Mouse (Mus musculus): ENCODE measurements around the gene Foxo1. TPM values are rescaled to one million over a fixed set of nuclear protein-coding genes. Genes with fewer than 3 reads are reported as not detected.

The Foxo1 gene
- total and polyA plus RNA-seq, 3 experiments = 0.31 to 2.5 TPM; not detected in 1

GRCm38 (mm10) chr3:52369204-52369603, 101.1 kb downstream of the Foxo1 start:
- Histone ChIP-seq H3K27ac (ENCODE audit: control insufficient read depth, low read depth, low read length) (no peak overlapping the region), H3K4me1 (ENCODE audit: control insufficient read depth in 1 of 2, insufficient read depth in 2 of 2, low read length in 2 of 2) (no peaks in the 10 kb centered on the region), H3K79me2 (ENCODE audit: control insufficient read depth, insufficient read depth, low read length, poor library complexity) (no peaks in the 10 kb centered on the region), H3K36me3 (ENCODE audit: control insufficient read depth in 1 of 2, insufficient read depth in 2 of 2, low read length in 2 of 2) (no peaks in the 10 kb centered on the region), H3K27me3 (ENCODE audit: control insufficient read depth in 1 of 2, insufficient read depth in 2 of 2, low read length in 2 of 2) (no peaks in the 10 kb centered on the region), H3K9ac (ENCODE audit: control insufficient read depth, low read depth, low read length, poor library complexity, severe bottlenecking) (no peak overlapping the region), H3K4me3 (ENCODE audit: control insufficient read depth in 1 of 2, insufficient read depth in 1 of 2, low read depth in 2 of 2, low read length in 2 of 2) (no peak overlapping the region), H3K9me3 (replicated peaks; ENCODE audit: insufficient read depth, low read length) (no peaks in the 10 kb centered on the region)
- DNase-seq (ENCODE audit: low read depth, low spot score) = no peak
- TF ChIP-seq MAZ (IDR thresholded peaks at IDR 0.05; ENCODE audit: low read depth, low read length) (no peak), RCOR1 (IDR thresholded peaks at IDR 0.05; ENCODE audit: low read depth, low read length) (no peak), MAX (IDR thresholded peaks at IDR 0.05; ENCODE audit: low read length) (no peak), USF2 (IDR thresholded peaks at IDR 0.05; ENCODE audit: borderline replicate concordance in 1 of 2, insufficient read depth in 1 of 2, low read depth in 1 of 2, low read length in 2 of 2) (no peak), NRF1 (IDR thresholded peaks at IDR 0.05; ENCODE audit: insufficient read depth, low read depth, low read length, poor library complexity, severe bottlenecking) (no peak), JUND (IDR thresholded peaks at IDR 0.05; ENCODE audit: low read depth, low read length) (no peak), MAFK (IDR thresholded peaks at IDR 0.05; ENCODE audit: borderline replicate concordance, low read depth, low read length) (no peak), E2F4 (IDR thresholded peaks at IDR 0.05; ENCODE audit: borderline replicate concordance, low read depth, low read length) (no peak), ELF1 (IDR thresholded peaks at IDR 0.05; ENCODE audit: low read depth, low read length) (no peak), TAL1 (IDR thresholded peaks at IDR 0.05; ENCODE audit: low read length) (no peak), HCFC1 (IDR thresholded peaks at IDR 0.05; ENCODE audit: low read depth, low read length) (no peak), ZNF384 (IDR thresholded peaks at IDR 0.05; ENCODE audit: low read depth, low read length) (no peak), TCF12 (IDR thresholded peaks at IDR 0.05; ENCODE audit: low read depth, low read length) (no peak), MYC (IDR thresholded peaks at IDR 0.05; ENCODE audit: low read depth, low read length) (no peak)

DNA sequence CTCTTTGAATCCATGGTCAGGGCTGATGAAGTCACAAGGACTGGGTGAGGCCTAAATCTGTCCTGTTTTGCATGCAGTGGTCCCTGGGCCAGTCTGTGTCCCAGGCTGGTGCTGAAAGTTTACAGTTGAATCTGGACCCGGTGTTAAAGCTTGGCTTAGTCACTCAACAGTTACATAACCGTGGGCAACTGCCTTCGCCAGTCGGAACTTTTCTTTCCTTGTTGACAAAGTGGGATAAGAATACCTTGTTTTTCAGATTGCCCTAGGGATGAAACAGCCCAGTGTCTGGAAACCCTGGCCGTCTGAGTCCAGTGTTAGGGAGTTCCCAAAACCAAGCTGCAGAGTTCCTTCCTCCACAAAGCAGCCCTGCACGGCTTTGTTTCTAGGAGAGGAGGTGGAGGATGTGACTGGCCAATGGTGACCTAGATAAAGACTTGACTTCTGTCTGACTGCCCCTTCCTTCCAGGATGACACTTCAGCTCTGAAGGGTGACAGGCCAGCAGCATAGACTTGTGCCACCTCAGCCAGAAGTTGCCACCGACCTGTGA, 101.8 kb downstream of the Foxo1 start:
- Histone ChIP-seq H3K4me1 (ENCODE audit: control insufficient read depth in 1 of 2, insufficient read depth in 2 of 2, low read length in 2 of 2) (no peaks in the 10 kb centered on the region), H3K79me2 (ENCODE audit: control insufficient read depth, insufficient read depth, low read length, poor library complexity) (no peaks in the 10 kb centered on the region), H3K27ac (ENCODE audit: control insufficient read depth, low read depth, low read length) (no peak overlapping the region), H3K9me3 (replicated peaks; ENCODE audit: insufficient read depth, low read length) (no peaks in the 10 kb centered on the region), H3K9ac (ENCODE audit: control insufficient read depth, low read depth, low read length, poor library complexity, severe bottlenecking) (no peak overlapping the region), H3K4me3 (ENCODE audit: control insufficient read depth in 1 of 2, insufficient read depth in 1 of 2, low read depth in 2 of 2, low read length in 2 of 2) (no peak overlapping the region), H3K36me3 (ENCODE audit: control insufficient read depth in 1 of 2, insufficient read depth in 2 of 2, low read length in 2 of 2) (no peaks in the 10 kb centered on the region), H3K27me3 (ENCODE audit: control insufficient read depth in 1 of 2, insufficient read depth in 2 of 2, low read length in 2 of 2) (no peaks in the 10 kb centered on the region)
- no peak for DNase-seq (ENCODE audit: low read depth, low spot score)
- TF ChIP-seq MEF2A (IDR thresholded peaks at IDR 0.05; ENCODE audit: extremely low read depth, insufficient replicate concordance, low read depth, low read length, poor library complexity, severe bottlenecking) (no peak), GATA1 (IDR thresholded peaks at IDR 0.05; ENCODE audit: low read depth, low read length) (no peak), MAFK (IDR thresholded peaks at IDR 0.05; ENCODE audit: borderline replicate concordance, low read depth, low read length) (no peak), POLR2AphosphoS2 (IDR thresholded peaks at IDR 0.05; ENCODE audit: low read length) (no peak), RAD21 (IDR thresholded peaks at IDR 0.05; ENCODE audit: low read depth, low read length) (no peak), NRF1 (IDR thresholded peaks at IDR 0.05; ENCODE audit: insufficient read depth, low read depth, low read length, poor library complexity, severe bottlenecking) (no peak), BHLHE40 (IDR thresholded peaks at IDR 0.05; ENCODE audit: borderline replicate concordance, low read depth, low read length) (no peak), KAT2A (conservative IDR thresholded peaks at IDR 0.05; ENCODE audit: low read depth, low read length) (no peak)
